Mouse (Mus musculus) neutrophil, adult 83 days (primary cell): ENCODE results near the gene Vmn2r32. TPM values are rescaled to one million over a fixed set of nuclear protein-coding genes. Genes with fewer than 3 reads are reported as not detected.

Experiments
- total RNA-seq, 2 experiments: library from RNA; stranded (reverse); gene quantifications; one replicate each; pipeline ENCODE4 v1.2.4; 2023

The Vmn2r32 gene
- total RNA-seq, result not detected

DNA sequence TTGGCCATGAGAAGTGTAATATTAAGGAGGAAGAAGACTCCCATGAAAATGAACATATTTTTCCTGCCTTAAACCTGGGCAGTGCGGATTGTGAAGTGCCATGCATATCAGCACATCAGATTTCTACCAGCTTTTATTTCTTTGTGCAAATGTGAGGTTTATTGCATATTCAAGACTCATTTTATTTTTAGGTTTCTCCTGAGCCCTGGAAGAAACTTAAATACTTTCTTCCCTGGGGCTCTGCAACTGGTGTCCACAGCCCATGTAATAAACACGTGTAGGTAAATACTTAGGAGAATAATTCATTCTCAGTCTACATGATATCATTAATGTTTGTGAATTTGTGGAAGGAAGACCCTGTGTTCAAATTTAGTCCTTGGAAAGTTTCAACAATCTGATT lies at the start of gene Vmn2r32:
Gene Vmn2r32 (minus strand): TSS at position 101 of the 400 bp plus-strand sequence.

Other genes with a start within 250 kb of the Vmn2r32 start
- under 1 TPM in 1 of 2 experiments, not detected in 1; 0.29 TPM for gene Vmn2r29, start 232.7 kb downstream of the Vmn2r32 start, total RNA-seq
- gene Gm45844, start 201.7 kb downstream of the Vmn2r32 start, total RNA-seq, result under 1 TPM; 0.24 to 0.71 TPM
- 10 to 100 TPM; 26.0 to 28.0 TPM for gene Clcn4, start 179.2 kb downstream of the Vmn2r32 start, total RNA-seq
- not detected for gene Vmn2r30, start 142.4 kb downstream of the Vmn2r32 start, total RNA-seq
- gene Gm45783, start 105.4 kb downstream of the Vmn2r32 start, total RNA-seq, result not detected
- gene Vmn2r31, start 80.3 kb downstream of the Vmn2r32 start, total RNA-seq, result not detected
- not detected for gene Vmn2r33, start 86.8 kb upstream of the Vmn2r32 start, total RNA-seq
- not detected for gene Vmn2r34, start 209.5 kb upstream of the Vmn2r32 start, total RNA-seq